Mouse (Mus musculus) cerebellum, postnatal 14 days (tissue): ENCODE data around the gene Coa4.

Source experiments
- DNase-seq, 2 experiments: peaks; one replicate each; pipeline ENCODE4 v3.0.0; 2021; ENCODE audit warnings: mixed read lengths in 2 of 2

Coa4 gene

DNA sequence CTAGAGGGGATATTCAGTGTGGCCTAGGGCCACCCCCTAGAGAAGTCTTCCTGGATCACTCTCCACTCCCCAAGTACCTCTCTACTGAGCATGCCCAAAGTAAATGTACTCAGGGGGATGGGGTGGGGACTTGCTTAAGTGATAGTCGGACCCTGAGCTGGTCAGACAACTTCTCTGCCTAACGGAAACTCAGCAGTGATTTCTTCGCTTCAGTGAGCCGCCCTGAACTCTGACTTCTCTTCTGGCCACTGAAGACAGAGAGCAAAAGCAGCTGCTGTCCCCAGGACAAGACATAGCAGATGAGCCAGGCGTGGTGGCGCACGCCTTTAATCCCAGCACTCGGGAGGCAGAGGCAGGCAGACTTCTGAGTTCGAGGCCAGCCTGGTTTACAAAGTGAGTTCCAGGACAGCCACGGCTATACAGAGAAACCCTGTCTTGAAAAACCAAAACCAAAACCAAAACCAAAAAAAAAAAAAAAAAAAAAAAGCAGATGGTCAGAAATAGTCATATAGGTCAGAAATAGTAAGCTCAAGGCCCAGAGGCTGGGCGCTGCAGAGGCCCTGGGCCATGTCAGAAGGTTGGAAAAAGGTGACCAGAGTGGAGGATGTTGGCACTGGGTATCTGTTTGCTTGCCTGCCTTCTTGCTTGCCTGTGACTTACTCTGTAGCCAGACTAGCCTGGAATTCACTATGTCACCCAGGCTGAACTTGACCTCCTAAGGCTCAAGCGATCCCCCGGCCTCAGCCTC lies 32.0 kb upstream of the Coa4 start:
- no peak for DNase-seq

DNA sequence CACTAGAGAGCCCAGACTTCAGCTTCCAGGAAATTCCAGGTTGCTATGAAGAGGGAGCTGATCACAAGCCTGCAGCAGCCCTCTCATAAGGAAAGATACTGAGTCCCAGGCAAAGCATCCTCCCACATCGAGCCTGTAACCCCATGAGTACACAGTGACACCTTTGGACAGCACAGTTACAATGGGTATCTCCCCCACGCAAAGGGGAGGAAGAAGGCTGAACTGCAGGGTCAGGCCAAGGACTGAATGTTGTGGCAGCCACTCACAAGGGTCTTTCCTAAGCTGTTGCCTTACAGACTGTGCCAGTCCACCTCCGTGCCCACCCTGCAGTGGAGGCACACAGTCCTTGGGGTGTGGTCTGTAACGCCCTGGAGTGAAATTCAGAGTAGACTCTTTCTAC lies 30.4 kb upstream of the Coa4 start:
- no peak for DNase-seq

DNA sequence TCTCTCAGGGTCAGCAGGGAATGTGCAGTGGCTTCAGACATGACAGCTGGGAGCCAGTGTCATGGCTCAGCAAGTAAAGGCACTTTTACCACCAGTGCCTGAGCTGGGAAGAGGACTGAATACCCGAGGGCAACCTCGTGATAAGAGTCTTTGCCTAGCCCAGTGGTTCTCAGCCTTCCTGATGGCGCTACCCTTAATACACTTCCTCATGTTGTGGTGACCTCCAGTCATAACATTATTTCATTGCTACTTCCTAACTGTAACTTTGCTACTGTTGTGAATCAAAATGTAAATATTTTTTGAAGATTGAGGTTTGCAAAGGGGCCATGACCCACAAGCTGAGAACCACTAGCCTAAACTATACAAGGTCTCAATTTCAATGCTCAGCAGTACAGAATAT lies 28.2 kb upstream of the Coa4 start:
- DNase-seq, result no peak

DNA sequence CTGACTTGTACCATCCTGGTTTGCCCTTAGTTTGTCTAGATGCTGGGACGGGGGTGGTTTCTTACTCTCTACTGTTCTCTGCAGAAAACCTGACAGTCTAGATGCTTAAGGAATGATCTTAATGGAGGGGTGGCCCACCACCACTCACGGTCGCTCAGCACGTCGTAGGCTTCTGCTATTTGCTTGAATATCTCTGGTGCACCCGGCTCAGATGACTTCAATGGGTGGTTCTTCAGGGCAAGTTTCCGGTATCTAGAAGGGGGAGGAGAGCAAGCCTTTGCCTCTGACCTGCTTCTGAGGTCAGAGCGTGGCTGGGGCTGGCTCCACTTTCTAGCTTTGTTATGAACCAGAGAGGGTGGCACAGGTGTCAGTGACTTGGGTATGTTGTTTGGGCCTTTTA lies 25.3 kb upstream of the Coa4 start:
- no peak for DNase-seq

DNA sequence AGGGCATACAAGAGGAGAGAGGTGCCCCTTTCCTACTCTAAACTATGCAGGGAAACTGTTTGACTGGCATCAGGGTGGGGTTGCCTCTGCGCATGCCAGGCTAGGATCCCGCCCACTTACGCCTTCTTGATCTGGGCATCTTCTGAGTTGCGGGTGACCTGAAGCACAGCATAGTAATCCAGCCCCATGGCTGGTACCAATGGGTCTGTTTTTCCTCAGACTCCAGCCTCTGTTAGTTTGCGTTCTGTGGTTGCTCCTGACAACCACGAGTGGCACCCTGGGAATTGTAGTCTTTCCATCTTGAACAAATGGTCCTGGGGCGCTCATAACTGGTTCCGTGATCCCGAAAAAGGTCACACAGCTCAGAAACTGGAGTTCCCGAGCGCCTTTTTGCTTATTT lies 22.3 kb upstream of the Coa4 start, which contains the start of gene Dnajb13:
Gene Dnajb13 (minus strand): TSS at position 388 of the 400 bp plus-strand sequence.
- DNase-seq, result no peak

DNA sequence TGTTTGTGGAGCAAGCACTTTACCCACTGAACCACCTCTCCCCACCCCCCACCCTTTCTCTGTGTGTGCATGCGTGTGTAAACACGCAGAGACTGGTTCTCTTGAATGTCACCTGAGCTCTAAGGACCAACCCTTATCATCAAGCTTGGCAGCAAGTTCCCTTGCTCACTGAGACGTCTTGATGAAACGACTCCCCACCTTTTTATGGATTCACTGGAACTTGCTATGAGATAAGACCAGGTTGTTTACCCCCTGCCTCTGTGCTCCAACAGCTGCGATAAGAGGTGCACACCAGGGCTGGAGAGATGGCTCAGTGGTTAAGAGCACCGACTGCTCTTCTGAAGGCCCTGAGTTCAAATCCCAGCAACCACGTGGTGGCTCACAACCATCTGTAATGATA lies 16.7 kb upstream of the Coa4 start:
- DNase-seq, result no peak

DNA sequence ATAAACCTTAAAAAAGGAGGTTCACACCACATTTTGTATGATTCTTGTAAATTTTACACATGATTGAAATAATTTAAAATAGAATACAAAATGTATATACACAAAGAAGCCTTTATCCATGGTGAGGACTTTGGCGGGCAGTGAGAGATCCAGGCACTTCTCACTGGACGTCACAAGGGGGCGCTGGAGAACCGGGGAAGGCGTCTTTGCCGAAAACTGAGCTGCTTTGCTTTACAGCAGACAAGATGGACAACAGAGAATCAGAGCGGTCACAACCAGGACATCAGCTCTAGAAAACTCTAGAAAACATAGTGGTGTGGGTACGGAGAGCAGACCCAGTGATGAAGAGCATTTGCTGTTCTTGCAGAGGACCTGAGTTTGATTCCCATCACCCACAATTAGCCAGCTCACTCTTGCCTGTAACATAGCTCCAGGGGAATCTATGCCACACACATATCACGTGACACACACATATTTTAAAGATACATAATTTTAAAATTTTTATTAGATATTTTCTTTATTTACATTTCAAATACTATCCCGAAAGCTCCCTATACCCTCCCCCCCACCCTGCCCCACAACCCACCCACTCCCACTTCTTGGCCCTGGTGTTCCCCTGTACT lies 16.1 kb upstream of the Coa4 start:
- DNase-seq, result peak; percentile 90 to 94

DNA sequence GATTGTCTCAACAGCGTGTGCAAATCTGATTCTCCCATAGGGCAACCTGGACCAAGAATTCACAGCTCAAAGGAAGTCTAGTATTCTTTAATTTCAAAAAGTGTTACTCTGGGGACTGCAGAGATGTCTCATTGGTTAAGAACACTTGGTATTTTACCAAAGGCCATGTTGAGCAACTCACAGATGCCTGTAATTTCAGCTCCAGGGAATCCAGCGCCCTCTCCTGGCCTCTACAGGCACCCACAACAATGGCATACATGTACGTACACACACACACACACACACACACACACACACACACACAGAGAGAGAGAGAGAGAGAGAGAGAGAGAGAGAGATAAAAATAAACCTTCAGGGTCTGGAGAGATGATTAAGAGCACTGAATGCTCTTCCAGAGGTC lies 14.6 kb upstream of the Coa4 start:
- DNase-seq, result no peak

DNA sequence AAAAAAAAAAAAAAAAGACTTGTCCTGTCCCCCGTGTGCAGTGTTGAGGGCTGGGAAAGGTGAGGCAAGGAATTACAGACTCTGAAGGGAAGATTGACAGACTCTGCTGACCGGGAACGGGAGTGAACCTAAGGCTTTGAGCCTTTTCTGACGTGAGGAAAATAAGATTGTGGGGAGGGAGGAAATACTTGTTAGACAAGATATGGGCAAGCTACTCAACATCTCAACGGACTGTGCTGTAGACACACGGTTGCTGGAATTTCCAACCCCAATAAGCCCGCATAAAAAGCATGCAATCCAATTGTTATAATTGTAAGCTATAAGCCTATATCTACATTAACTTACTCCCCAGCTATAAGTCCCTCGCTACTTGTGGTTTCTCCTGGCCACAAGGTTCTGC lies 12.2 kb upstream of the Coa4 start:
- DNase-seq, result no peak

DNA sequence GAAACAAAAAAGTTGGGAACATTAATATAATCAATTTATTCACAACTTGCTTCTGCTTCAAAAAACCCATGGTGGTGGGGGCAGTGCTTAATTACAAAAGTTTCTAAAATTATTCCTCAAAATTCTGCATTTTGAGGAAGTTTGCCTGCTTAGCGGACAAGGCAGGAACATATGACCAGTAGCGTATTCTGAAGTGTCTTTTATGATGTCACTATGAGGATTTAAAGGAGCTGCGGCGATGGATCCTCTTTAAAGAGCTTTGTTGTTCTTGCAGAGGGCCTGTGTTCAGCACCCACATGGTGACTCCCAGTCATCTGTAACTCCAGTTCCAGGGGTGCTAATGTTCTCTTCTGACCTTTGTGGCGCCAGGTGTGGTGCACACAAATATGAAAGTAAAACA lies 6.1 kb upstream of the Coa4 start:
- DNase-seq, result no peak

DNA sequence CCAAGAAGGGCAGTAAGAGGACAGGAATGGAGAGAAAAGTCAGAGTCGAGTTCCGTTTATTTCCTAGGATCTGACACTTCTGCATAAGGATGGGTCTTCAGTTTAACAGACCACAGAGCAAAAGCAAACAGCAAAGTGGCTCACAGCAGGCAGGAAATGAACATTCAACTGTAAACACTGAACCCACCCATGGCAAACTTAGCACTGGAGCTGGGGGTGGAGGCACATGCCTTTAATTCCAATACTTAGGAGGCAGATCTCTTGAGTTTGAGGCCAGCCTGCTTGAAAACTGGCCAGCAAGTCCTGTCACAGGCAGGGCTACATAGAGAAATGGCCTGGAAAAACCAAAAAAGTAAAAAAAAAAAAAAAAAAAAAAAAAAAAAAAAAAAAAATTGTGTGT lies 3.4 kb upstream of the Coa4 start:
- DNase-seq, result no peak

DNA sequence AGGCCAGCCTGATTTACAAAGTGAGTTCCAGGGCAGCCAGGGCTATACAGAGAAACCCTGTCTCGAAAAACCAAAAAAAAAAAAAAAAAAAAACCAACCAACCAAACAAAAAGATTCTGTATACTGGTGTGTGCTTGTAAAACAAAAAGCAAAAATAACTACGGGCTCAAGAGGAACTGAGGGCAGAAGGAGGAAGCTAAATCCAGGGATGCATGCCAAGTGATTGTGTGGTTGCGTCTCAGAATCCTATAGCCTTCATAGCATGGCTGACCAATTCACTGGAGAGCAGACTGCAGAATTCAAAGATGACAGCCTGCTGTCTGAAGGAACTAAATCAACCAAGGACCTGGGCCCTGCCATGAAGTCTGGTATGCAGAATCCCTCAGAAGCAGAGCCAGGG lies 2.7 kb upstream of the Coa4 start:
- DNase-seq, result no peak

DNA sequence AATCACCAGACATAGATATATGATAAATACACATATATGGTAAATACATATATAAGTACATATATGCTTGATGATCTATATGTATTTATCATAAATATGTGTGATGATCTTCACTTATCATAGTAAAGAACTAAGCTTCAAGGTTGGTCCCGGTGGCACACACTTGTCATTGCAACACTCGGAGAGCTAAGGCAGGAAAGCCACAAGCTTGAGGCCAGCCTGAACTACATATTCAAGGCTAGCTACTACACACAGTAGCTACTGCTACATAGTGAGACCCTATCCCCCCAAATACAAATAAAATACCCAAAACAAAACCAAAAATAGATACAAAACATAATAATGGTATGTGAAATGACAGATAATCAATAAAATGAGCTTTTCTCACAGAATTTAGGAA lies 1.0 kb upstream of the Coa4 start:
- no peak for DNase-seq

DNA sequence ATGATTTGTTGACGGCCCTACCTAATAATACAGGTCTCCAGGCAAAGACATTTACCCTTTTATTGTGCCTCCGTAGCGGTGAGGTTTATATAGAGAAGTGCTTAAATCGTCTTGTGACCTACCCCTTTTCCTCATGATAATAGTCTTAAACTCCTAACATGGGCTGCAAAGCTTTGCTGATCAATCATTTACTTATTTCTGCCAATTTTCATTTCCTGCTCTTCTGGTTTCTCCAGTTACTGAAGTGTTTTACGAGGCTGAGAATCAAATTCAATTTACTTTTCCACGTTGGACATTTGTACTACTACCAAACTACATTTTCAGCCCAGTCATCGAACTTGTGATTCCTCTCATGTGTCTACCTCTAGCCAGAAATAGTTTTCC lies 640 bp downstream of the Coa4 start:
- DNase-seq, result no peak

DNA sequence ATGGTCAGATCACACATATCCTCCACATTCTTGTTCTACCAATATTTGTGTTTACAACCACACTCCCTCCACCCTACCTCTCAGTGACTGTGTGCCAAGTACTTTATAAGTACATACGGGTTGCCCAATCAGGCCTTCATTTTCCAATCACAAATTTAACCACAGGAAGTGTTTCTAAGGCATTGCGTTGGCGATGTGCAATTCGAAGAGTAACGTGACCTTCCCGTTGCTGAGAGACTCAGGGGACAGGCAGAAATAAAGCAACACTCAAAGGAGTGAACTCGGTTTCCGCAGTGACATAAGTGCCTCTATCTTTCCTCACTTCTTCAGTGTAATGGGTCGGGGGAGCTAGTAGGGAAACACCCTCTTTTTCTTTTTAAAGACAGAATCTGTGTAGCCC lies 2.6 kb downstream of the Coa4 start:
- DNase-seq, result no peak

DNA sequence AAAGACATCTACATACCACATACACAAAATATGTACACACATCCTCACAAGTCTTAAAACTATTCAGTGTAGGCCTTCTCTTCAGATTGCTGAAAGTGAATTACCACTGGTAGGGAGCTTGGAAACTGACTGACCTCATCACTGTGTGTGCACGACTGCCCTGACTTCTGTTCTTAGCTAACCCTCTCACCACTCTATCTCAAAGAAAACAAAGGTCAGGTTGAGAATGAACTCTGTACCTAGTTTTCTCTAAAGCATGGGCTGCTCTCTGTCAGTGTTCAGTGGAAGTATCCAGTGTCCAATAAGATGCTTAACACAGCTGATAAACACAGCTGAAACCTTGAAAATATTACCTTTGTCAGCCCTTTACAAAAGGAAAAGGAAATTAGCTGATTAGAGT lies 7.6 kb downstream of the Coa4 start:
- no peak for DNase-seq

DNA sequence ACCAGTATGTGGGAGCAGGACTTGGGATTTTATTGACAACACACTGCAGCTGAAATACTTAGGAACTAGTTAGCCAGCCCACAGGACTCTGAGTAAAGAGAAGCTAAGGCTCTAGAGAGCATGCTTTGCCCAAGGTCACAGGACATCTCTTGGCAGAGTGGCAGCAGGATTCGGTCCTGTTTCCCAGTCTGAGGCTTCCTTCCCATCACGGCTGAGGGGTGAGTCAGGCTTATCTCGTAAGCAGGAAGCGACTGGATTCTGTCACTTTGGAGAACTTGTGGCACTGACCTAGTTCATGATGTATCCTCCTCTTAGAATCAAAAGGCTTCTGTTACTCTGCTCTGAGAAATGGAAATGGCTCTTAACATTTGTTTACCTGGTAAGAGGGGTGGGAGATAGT lies 10.8 kb downstream of the Coa4 start:
- DNase-seq, result no peak

DNA sequence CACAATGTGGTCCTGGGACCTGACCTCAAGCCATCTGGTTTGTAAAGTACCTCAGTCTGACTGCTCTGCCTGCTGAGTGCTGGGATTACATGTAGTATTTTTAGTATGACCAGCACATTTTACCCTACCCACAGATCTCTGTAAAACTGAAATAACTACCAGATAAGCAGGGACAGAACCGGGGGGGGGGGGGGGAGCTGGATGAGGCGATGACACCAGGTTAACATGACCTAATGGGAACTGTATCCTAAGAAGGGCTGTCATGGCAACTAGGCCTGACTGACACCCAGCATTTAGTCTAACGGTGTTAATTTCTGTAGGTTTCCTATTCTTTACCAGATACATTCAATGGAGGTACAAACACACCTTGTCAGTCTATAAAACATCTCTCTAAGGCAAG lies 12.9 kb downstream of the Coa4 start:
- DNase-seq, result no peak

DNA sequence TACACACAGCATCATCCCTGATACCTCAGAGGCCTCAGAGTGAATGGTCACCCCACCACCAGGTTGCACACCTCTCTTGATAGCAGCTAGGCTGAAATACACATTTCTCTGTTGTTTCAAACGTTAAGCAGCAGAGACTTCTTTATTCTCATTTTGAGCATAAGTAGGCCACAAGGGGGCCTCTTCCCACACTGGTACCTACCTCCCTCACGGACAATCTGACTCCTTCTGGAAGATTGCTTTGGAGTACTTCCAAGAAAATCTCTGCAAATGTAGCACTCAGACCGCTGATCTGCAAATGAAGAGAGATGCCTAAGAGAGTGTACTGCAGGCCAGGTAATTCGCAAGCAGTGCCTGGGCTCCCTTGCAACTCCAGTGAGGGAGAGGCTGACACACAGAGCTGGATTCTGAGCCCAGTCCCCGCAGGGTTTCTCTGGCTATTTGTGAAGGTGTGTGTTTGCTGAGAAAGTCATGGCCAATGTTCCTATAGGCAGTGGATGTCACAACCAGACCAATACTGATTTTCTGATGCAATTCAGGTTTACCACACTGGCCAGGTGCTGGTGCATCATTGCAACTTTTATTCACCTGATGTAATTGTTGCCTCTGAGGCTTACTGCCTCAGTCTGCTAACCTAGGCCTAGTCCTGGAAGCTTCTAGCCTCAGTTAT lies 13.6 kb downstream of the Coa4 start:
- DNase-seq, result peak; percentile 40 to 45

DNA sequence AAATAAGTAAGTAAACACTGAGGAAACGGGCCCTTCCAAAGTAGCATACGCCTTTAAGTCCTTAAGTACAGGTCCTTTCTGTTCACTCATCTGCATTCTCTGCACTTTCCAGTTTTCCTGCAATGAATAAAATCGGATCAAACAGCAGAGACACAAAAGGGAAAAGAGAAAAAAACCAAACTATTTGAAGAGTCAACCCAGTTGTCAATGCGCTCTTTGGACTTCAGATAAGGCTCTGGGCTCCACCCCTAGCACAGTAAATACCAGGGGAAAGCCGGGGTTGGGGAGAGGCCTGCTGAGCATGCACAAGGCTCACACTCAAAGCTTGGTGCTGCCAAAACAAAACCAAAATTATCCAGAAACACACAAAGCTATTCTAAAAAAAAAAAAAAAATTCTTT lies 18.1 kb downstream of the Coa4 start:
- no peak for DNase-seq

DNA sequence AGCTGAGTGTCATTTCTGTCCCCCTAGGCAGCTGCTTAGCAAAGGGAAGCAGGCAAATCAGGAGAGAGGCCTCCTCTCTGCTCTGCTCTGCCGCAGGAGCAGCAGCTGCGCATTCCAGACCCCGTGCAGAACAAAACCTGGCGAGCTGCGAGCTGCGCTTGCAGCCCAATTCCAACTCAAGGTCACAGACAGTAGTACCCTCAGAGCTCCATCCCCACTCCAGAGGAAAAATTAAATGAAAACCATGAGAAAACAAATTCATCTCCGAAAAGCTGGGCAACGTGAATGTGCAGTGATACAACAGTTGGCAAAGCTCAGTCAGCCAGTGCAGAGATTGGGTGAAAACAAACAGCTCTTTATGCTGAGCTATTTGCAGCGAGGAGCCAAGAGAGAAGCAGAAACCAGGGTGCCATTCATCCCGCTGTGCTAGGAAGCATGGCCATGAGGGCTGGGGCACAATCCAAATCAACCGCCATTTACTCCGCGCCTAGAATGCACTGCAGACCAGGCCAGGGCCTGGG lies 18.6 kb downstream of the Coa4 start:
- peak; percentile 51 to 52 for DNase-seq

DNA sequence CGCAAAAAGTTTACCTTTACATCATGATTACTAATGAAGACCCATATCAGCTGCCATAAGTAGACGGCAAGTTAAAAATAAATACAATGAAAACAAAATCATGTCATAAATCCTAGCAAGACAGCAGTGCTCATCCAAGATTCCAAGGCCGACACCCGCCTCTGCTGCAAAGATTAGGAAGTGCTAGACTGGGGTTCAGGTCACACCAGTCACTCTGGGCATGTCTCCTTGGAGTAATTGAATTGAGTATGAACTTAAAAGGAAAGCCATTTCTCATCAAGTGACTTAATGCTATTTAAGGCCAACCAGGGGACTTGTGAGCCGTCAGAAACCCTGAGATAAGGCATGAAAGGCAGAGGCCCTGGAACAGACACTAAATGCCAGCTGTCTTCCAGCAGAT lies 20.4 kb downstream of the Coa4 start:
- DNase-seq, result no peak

DNA sequence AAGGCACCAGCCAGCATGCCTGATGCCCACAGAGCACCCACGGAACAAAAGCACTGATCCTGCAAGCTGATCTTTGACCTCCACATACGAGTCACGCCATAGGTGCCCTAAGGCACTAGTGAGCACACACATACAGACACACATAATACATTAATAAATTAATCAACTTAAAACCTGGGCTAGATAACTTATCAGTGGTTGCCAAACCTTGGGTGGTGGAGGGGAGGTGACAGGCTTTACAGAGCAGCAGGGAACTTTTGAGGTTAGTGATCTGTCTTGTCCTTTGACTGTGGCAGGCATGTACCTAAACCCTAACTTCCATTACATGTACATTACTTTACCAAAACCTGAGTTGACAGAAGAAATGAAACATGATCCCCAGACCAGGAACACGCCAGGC lies 22.5 kb downstream of the Coa4 start:
- no peak for DNase-seq
